Mouse (Mus musculus) kidney, embryonic 16.5 days (tissue): Measurements from ENCODE around the gene Stk4. TPM values are rescaled to one million over a fixed set of nuclear protein-coding genes. Genes with fewer than 3 reads are reported as not detected.

Source experiments
- ATAC-seq: fragments of 200-750 bp; cut with Nextera tagmentation; 2 replicates; pipeline ENCODE4 v1.8.0; 2017; ENCODE audit warnings: moderate TSS enrichment; ENCODE audit not compliant: low FRiP score, low TSS enrichment
- H3K27ac ChIP-seq: fragments of 300-500 bp; sonication (generic); 2 replicates; pipeline ENCODE4 v1.5.1; 2014; ENCODE audit warnings: low read length
- H3K27me3 ChIP-seq: fragments of 300-500 bp; sonication (generic); 2 replicates; pipeline ENCODE4 v1.6.1; 2014; ENCODE audit warnings: low read length, control low read depth, mixed read lengths; ENCODE audit not compliant: insufficient read depth
- H3K36me3 ChIP-seq: fragments of 300-500 bp; sonication (generic); 2 replicates; pipeline ENCODE4 v1.6.1; 2014; ENCODE audit warnings: low read length, control low read depth, mixed read lengths; ENCODE audit not compliant: insufficient read depth
- H3K4me1 ChIP-seq: fragments of 300-500 bp; sonication (generic); 2 replicates; pipeline ENCODE4 v1.6.1; 2014; ENCODE audit warnings: low read length, control low read depth, mixed read lengths; ENCODE audit not compliant: insufficient read depth
- H3K4me2 ChIP-seq: fragments of 300-500 bp; sonication (generic); replicated peaks from 2 replicates; pipeline ENCODE4 v1.6.1; 2014; ENCODE audit warnings: low read depth, low read length
- H3K4me3 ChIP-seq: fragments of 300-500 bp; sonication (generic); 2 replicates; pipeline ENCODE4 v1.5.1; 2014; ENCODE audit warnings: mild to moderate bottlenecking, low read length
- H3K9ac ChIP-seq: fragments of 300-500 bp; sonication (generic); replicated peaks from 2 replicates; pipeline ENCODE4 v1.6.1; 2014; ENCODE audit warnings: low read length
- H3K9me3 ChIP-seq: fragments of 300-500 bp; sonication (generic); 2 replicates; pipeline ENCODE4 v1.6.1; 2016; ENCODE audit warnings: low read length, control low read depth
- WGBS: fragments of 180-500 bp; shearing (Covaris S2); extraction: QIAGEN DNeasy Blood & Tissue Kit; methylation state at CpG from one replicate; pipeline ENCODE4 v1.1.7; 2014; 5-methylcytosine and 5-hydroxymethylcytosine counted together
- polyA plus RNA-seq: library from polyadenylated mRNA; unstranded; fragments of >200 nt; fragmentation: Nextera tagmentation; extraction: Ambion mirVana; gene quantifications from 2 replicates; pipeline ENCODE4 v1.2.1, GENCODE M21; 2015

The Stk4 gene
- polyA plus RNA-seq, 1 experiment from 2014 or later = 22.8 TPM

DNA sequence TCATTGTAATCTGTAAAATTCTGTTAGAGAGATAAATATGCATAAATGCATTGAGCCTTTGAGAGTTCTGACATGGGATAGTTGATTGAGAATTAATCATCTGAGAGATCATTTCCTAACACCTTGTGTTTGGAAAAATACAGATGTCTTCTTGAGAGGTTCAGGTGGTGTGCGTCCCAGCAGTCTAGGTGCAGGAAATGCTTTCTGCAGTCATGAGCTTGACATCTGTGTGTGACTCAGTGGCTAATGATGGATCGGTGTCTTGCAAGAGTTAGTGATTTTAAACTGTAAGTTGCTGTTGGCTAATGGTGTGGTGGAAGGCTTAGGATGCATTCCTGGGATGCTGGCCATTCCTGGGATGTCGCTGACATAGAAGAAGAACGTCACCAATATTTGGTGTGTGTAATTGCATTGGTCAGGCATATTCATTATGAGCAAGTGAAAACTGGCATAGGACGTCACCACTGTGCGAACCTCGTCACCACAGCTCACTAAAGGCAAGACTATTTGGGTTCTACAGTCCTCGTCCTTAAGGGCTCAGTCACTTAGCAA lies 6.8 kb downstream of the Stk4 start:
- ATAC-seq = no peak
- no peak overlapping the region for H3K9ac ChIP-seq
- 92% methylated on average over 8 of the region's 8 CpGs for WGBS
- peaks cover 6% of the 10 kb centered on the region for H3K36me3 ChIP-seq
- no peaks in the 10 kb centered on the region for H3K27me3 ChIP-seq
- no peaks in the 10 kb centered on the region for H3K9me3 ChIP-seq
- no peak overlapping the region for H3K4me3 ChIP-seq
- H3K4me2 ChIP-seq = no peak overlapping the region
- peaks cover 11% of the 10 kb centered on the region for H3K4me1 ChIP-seq
- H3K27ac ChIP-seq = no peak overlapping the region

GRCm38 (mm10) chr2:164077875-164078274 lies 7.8 kb downstream of the Stk4 start:
- Histone ChIP-seq H3K27ac (no peak overlapping the region), H3K4me1 (peaks cover 11% of the 10 kb centered on the region), H3K36me3 (peaks cover 6% of the 10 kb centered on the region), H3K9ac (no peak overlapping the region), H3K9me3 (no peaks in the 10 kb centered on the region), H3K4me2 (no peak overlapping the region), H3K27me3 (no peaks in the 10 kb centered on the region), H3K4me3 (no peak overlapping the region)
- 80% methylated on average over 5 of the region's 5 CpGs for WGBS
- no peak for ATAC-seq

DNA sequence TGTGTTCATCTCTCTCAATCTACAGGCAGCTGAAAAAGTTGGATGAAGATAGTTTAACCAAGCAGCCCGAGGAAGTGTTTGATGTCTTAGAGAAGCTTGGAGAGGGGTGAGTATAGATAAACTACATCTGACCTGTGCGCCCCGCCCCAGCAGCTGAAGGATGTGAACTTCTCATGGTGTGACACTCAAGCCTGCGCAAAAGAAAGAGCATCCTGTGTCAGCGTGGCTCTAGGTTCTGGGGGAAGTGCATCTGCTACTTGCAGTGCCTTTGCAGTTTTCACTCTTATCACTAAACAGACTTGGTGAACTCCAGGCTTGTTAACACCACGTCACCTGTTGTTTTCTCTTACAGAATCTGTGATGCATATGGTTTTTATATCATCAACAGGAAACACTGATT lies 9.4 kb downstream of the Stk4 start:
- 86% methylated on average over 6 of the region's 6 CpGs for WGBS
- peaks cover 16% of the 10 kb centered on the region for H3K36me3 ChIP-seq

GRCm38 (mm10) chr2:164081577-164081976 lies 11.5 kb downstream of the Stk4 start:
- Histone ChIP-seq H3K27ac (no peak overlapping the region), H3K9me3 (no peaks in the 10 kb centered on the region), H3K4me1 (no peaks in the 10 kb centered on the region), H3K27me3 (no peaks in the 10 kb centered on the region), H3K9ac (no peak overlapping the region), H3K4me2 (no peak overlapping the region), H3K4me3 (no peak overlapping the region), H3K36me3 (peaks cover 19% of the 10 kb centered on the region)
- WGBS = 94% methylated on average over 10 of the region's 10 CpGs
- ATAC-seq = no peak

More for the DNA sequence above, 9.4 kb downstream of the Stk4 start:
- Histone ChIP-seq H3K27ac (no peak overlapping the region), H3K4me2 (no peak overlapping the region), H3K4me3 (no peak overlapping the region), H3K27me3 (no peaks in the 10 kb centered on the region), H3K4me1 (peaks cover 11% of the 10 kb centered on the region), H3K9ac (no peak overlapping the region), H3K9me3 (no peaks in the 10 kb centered on the region)
- ATAC-seq = no peak

GRCm38 (mm10) chr2:164082175-164082574 lies 12.1 kb downstream of the Stk4 start:
- no peak overlapping the region for H3K27ac ChIP-seq
- no peak overlapping the region for H3K4me2 ChIP-seq
- no peak overlapping the region for H3K4me3 ChIP-seq
- no peaks in the 10 kb centered on the region for H3K4me1 ChIP-seq
- no peak for ATAC-seq
- no peaks in the 10 kb centered on the region for H3K27me3 ChIP-seq
- no peaks in the 10 kb centered on the region for H3K9me3 ChIP-seq
- WGBS = 54% methylated on average over 10 of the region's 10 CpGs
- H3K9ac ChIP-seq = no peak overlapping the region
- peaks cover 22% of the 10 kb centered on the region for H3K36me3 ChIP-seq

DNA sequence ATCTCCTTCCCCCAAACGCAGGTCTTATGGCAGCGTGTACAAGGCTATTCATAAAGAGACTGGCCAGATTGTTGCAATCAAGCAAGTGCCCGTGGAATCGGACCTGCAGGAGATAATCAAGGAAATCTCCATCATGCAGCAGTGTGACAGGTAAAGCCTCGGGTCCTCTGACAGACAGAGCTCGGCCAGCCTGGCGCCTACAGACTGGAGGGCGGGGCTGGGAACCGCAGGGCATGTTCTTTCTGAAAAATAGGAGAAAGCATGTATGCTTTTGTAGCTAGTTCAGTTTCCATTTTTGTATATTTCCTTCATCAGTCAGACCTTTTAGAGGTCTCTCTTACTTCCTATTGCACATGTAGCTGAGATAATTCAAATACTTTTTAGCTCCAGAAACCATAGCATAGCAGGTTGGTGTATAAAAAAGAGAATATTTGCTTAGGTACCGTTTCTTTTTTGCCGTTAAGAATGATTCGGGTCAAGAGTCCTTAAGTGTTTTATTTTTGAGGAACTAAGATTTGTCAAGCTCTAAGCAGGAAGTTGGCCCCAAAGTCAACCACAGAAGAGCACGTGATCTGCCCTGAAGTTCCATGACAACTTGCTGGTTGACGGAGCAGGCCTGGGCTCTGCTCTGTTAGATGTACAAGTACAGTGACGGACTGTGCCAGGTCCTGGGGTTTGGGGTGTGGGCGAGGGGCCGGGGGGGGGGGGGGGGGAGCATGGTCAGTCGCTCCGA lies 13.7 kb downstream of the Stk4 start:
- no peaks in the 10 kb centered on the region for H3K4me1 ChIP-seq
- H3K9ac ChIP-seq = no peak overlapping the region
- ATAC-seq = no peak
- no peak overlapping the region for H3K27ac ChIP-seq
- H3K36me3 ChIP-seq = peaks cover 35% of the 10 kb centered on the region
- H3K4me2 ChIP-seq = no peak overlapping the region
- no peaks in the 10 kb centered on the region for H3K27me3 ChIP-seq
- no peaks in the 10 kb centered on the region for H3K9me3 ChIP-seq
- H3K4me3 ChIP-seq = no peak overlapping the region
- 91% methylated on average over 18 of the region's 19 CpGs for WGBS

- Histone ChIP-seq H3K27ac (no peak overlapping the region), H3K36me3 (peaks cover 40% of the 10 kb centered on the region), H3K9me3 (no peaks in the 10 kb centered on the region), H3K27me3 (no peaks in the 10 kb centered on the region), H3K4me1 (no peaks in the 10 kb centered on the region), H3K4me2 (no peak overlapping the region), H3K4me3 (no peak overlapping the region), H3K9ac (no peak overlapping the region)
- ATAC-seq = no peak
- 90% methylated on average over 7 of the region's 7 CpGs for WGBS
These were observed 14.2 kb downstream of the Stk4 start for GRCm38 (mm10) chr2:164084342-164084700.

DNA sequence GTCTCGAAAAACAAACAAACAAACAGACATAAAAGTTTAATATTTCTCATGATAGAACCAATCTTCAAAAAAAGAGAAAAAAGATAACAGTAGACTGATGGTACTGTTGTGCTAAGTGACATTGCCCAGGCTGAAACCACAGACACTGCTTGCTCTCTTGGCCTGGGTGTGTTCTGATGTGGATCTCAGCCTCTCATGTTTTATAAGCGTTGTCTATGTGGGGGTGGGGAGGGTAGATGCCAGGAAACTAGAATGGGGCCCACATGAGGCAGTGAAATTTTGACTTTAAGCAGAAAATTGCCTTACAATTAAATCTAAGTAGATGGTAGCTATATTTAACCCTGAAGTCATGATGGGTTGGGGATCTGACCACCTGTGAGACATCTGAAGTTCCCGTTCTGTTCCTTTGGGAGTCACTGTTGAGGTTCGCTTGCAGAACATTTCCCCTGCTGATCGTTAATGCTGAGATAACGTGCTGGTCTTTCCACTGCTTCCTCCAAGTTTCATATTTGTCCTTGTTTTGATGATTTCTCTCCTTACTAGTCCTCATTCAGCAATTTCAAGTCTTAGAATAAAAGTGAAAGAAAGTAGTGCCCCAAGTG lies 17.4 kb downstream of the Stk4 start:
- 86% methylated on average over 6 of the region's 6 CpGs for WGBS
- peaks cover 43% of the 10 kb centered on the region for H3K36me3 ChIP-seq
- no peak overlapping the region for H3K9ac ChIP-seq
- no peaks in the 10 kb centered on the region for H3K4me1 ChIP-seq
- no peak overlapping the region for H3K4me3 ChIP-seq
- no peak overlapping the region for H3K27ac ChIP-seq
- no peaks in the 10 kb centered on the region for H3K27me3 ChIP-seq
- no peak for ATAC-seq
- H3K9me3 ChIP-seq = no peaks in the 10 kb centered on the region
- no peak overlapping the region for H3K4me2 ChIP-seq

- no peak overlapping the region for H3K4me3 ChIP-seq
- H3K27me3 ChIP-seq = no peaks in the 10 kb centered on the region
- H3K9ac ChIP-seq = no peak overlapping the region
- no peaks in the 10 kb centered on the region for H3K9me3 ChIP-seq
- ATAC-seq = no peak
- no peak overlapping the region for H3K27ac ChIP-seq
- peaks cover 34% of the 10 kb centered on the region for H3K36me3 ChIP-seq
- WGBS = 88% methylated on average over 4 of the region's 4 CpGs
- H3K4me1 ChIP-seq = no peaks in the 10 kb centered on the region
- H3K4me2 ChIP-seq = no peak overlapping the region
These were observed 19.4 kb downstream of the Stk4 start for GRCm38 (mm10) chr2:164089508-164089907.

DNA sequence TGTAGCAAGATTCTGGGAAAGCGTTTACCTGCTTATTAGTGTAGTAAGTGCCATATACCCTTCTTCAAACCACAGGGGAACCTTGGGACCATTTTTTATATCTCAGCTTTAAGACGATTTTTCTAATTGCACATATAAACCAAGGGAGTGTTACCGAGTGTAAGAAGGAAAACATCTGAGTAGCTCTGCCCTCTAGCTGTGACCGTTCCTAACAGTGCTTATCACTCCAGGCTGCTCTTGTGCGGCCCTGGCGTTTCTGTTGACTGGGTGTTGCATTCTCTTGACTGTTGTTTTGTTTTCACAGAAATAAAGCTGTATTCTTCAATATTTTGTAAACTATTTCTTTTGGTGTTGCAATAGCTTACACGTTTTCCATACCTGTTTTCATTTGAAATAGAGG lies 24.0 kb downstream of the Stk4 start:
- 79% methylated on average over 7 of the region's 7 CpGs for WGBS
- H3K4me3 ChIP-seq = no peak overlapping the region
- no peak for ATAC-seq
- H3K4me2 ChIP-seq = no peak overlapping the region
- H3K9ac ChIP-seq = no peak overlapping the region
- H3K36me3 ChIP-seq = peaks cover 26% of the 10 kb centered on the region
- no peaks in the 10 kb centered on the region for H3K4me1 ChIP-seq
- H3K27me3 ChIP-seq = no peaks in the 10 kb centered on the region
- H3K9me3 ChIP-seq = no peaks in the 10 kb centered on the region
- no peak overlapping the region for H3K27ac ChIP-seq
